Mouse (Mus musculus): ENCODE measurements around the gene Zeb2.
A peak's percentile ranks its signal among the peaks of the same experiment; 100 is the strongest.

Gene Zeb2

DNA sequence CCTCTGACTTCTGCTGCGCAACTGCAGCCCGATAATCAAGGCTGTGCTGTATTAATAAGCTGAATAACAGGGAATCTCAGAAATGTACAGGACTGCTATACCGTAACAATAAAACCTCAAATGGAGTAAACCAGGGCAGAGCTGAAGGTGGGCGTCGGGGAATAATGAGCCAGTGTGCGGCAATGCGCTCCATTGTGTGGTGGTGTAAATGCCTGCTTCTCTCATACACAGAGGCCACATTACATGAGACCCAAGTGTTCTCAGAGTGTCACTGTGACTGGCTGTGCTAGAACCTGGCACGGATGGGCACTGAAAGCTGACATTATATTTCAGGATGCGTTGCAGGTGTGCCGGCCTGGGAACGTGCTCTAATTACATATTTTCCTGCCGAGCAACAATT, 58.2 kb downstream of the Zeb2 start:
- peak; percentile 54 for DNase-seq

DNA sequence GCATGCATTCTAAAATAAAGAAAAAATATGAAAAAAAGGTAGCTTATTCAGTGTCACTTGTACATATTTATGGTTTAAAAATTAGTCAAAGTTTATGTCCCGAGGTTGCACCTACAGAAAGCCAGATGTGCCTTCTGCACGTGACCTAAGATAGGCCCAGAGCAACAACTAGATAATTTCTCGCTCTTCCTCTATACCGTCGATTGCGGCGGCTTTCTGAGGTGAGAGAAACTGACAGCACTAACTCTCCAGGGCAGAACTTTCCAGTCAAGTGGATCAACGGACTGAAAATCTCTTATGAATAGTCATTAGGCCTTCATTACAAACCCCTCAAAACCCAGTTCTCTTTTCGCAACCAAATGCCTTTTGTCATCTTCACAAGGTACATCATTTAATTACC, 59.0 kb downstream of the Zeb2 start:
- DNase-seq = peak; percentile 64

DNA sequence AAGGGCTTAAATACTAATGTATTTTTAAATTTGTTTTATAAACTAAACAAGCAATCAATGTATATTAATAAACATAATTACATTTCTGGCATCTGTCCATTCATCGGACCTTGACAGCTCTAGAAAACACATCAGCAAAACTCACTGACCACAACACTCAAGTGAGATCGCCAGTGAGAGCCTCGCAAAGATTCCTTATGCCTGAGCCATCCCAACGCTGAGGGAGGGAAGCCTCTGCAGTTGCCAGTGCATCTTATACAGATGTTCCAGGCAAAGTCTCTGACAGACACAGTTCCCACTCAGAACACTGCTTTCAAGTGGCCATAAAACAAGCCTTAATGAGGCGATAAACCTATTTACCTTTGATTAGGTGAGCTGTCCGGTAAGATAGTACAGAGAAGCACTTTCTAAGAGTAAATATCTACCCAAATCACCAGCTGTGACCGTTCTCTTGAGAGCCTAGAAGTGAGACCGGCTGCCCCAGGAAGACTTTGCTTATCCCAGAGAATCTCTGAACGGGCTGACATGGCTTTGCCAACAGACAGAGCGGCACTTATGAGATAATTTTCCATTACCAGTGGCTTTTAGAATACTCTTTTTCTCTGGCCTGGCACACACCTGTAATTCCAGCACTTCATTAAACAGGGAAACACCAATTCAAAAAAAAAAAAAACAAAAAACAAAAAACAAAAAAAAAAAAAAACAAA, 60.2 kb downstream of the Zeb2 start:
- DNase-seq = no peak

DNA sequence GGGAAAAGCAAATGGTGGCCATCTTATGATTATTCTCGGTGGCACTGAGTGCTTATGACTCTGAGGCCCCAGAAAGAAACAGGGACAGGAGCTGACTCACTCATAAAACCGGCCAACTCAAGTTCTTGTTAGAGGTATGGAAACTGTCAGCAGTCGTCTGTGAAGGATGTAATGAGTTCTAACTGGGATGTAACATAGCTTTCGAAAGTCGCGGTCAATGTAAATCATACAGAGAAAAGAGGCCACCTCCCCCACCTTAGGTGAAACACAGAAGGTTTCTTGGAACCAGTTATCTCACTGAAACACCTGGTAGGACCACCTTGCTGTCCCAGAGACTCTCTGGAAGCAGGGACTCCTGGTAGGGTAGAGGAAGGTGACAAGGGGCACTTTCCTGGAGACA, 61.3 kb downstream of the Zeb2 start:
- DNase-seq = no peak

DNA sequence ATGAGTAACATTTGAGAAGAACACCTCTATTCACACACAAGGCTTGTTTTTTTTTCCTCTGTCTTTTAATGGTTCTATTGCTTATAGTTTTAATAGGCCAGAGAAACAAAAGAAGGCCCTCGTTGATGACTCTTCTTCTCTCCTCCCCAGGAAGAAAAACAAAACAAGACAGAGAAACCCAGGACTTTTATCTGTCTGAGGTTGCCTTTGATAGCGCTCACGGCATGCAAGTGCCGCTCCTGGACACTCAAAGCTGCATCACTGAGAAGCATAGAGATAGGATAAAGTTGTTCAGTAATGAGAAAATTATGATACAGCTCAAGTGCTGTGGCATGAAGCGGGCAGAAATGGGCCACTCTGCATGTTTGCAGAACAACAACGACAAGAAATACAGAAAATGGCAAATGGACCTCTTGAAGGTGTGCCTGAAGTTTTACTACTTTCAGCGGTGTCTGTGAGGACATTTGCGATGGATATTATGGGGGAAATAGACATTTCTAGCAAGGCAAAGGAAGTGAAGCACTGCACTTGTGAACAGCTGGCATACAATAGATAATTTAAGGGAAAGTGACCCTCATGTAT, 62.1 kb downstream of the Zeb2 start:
- DNase-seq = no peak

DNA sequence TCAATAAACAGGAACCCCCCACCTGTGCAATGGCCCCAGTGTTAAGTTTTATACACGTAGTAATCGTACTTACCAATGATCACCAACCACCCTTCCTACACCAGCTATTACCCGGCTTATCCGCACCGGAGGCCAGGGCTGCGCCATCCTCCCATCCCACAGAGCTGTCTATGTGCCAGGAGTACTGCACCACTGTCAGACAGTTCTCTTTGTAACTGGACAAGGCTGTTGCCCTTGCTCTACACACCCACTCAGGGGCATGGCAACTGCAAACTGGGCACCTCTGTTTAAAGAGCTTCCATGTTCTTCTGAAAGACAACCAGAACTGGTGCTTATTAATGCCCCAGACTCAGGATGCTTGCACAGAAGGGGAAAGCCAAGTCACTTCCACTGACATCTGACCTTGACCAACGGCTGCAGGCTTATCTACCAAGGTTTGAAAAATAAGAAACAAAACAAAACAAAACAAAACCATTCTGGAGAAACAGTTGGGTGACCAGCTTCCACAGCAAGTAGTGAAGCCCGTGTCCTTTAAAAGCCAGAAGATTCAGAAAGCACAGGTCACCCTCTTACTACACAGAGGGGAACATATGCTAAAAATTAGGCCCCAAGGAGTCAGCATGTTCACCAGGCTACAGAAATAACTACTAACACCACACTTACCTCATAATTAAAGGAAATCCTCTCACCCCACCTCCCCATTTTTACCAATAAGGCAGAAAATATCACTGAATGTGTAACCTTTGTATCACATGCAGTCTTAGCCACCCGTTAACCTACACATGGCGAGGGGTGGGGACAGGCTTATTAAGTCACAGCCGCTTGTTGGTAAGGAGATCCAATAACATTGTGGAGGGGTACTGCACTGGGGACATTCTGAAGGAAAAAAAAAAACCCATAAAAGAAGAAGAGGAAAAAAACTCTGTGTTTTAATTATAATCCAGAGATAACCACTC, 62.8 kb downstream of the Zeb2 start:
- no peak for DNase-seq

DNA sequence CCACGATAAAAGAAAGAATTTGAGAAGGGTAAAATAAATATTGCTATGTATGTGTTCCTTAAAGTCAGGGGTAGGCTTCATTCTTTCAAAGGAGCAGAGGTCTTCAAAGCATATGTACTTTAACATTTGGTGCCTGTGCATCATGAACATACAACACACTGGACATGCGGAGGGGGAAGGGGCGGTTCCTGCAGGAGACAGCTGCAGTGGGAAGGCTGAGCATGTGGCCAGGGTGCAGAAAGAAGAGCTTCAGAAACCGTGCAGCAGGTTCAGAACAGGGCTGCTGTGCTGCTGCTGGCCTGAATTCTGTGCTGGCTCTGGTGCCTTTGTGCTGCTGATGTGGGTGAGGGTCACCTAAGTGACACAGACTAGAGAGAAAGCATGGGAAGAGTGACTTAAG, 64.6 kb downstream of the Zeb2 start:
- no peak for DNase-seq

DNA sequence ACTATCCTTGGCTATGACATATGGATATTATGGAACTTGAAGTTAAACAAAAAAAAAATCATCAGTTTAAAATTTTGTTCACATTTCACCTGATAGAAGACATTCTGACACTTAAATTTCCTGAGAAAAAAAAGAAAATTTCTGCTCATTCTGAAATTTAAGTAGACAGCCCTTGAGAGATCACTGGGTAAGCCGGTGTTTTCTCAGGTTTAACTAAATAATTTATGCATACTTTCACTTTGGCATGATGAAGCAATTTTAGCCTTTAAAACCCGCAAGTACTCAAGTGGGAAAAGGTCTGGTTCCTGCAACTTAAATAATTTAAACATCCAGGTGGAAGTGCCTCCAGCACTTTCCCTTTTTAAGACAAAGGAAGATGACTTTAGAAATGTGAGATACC, 65.9 kb downstream of the Zeb2 start:
- DNase-seq = no peak

DNA sequence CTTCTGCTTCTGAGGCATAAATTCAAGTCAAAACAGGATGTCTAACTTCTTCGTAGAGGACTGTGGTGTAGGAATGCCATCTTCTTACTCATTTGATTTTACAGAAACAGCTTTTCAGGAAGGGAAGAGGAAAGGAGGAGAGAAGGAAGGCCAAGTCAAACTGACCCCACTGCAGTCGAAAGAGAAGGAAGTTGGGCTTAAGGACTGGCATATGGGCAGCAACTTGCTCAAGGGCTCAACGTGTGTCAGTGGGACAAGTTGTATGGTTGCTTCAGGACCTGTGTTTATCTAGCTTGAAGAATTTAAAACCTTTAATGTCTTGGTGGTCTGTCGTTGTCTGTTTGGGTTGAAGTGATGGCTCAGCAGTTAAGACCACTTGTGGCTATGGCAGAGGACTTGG, 67.3 kb downstream of the Zeb2 start:
- DNase-seq = no peak

DNA sequence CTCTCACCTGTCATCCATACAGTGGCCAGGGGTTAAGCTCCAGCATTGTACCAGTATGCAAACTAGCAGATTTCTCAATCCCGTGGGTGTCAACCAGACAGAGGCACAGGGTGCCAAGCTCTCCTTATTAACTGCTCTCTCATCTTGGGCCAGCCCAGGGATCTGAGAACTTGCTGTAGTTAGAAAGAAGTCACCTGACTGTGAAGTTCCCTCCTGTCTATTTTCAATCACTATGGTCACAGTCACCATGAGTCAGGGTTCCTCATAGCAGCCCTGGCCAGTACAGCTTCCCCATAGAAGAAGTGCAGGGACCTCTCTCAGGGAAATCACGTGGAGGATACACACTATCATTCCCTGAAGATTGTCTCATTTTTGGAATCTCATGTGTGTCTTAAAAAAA, 67.9 kb downstream of the Zeb2 start:
- DNase-seq = no peak

DNA sequence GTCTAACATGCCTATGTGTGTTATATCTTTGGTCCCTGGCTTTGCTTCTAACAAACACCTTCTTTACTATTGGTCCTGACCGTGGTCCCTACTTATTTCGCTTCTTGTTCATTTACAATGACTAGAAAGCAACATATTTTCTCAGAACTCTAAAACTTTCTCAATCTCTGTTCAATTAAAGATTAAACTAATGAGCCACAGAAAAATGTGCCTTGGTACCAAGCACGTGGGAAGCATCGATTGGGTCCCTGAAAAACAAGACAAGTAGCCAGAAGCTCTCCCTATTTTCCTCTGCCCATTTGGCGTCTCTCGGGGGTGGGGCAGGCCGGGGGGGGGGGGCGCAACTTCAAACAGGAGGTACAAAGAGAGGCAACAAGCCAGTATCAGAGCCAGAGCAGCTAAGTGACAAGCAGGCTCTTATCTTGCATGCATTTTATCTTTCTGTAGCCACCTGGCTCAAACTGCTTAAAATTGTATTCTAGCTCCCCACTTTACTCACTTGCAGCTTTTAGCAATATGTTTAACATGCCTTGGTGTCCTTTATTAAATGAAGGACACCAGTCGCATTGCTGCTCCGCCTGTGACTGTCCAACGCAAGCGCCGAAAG, 76.4 kb downstream of the Zeb2 start:
- DNase-seq = no peak

DNA sequence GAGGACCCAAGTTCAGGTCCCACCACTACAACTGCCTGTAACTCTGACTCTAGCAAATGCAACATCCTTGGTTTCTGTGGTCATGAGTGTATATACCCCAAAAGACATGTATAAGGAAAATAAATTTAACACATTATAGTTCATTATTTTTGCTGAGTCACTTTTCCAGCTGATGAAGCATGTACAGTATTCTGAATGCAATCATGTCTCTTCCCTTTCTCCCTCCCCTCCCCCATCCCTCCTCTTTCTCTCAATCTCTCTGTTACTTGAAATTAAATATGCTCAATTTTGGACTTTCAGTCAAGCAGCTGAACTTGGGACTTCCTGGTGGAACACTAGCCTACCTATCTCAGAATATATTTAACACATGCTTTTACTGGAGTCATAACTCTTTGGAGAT, 77.7 kb downstream of the Zeb2 start:
- DNase-seq = no peak

DNA sequence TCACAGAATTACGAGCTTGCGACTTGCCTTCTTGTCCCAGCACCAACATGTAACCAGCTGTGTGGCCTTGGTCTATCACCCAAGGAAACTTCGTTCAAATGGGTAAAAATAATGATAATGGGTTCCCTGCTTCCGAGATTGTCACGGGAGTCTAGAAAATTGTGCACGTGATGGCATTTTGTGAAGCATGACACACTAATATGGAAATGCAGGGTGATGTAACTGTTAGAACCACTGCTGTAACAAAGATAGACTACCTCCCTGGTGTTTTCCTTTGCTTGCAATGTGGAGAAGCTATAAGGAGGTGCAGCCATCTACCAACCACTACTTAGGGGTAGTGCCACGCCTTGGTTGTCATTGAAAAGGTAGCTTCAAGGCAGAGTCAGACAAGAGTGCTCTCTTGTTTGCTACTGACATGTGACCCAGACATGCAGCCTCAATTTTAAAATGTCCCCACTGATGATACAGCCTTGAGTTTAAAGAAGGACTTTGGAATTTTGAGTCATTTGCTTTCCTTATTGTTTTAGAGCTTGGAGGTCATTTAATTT, 89.0 kb downstream of the Zeb2 start:
- no peak for DNase-seq

DNA sequence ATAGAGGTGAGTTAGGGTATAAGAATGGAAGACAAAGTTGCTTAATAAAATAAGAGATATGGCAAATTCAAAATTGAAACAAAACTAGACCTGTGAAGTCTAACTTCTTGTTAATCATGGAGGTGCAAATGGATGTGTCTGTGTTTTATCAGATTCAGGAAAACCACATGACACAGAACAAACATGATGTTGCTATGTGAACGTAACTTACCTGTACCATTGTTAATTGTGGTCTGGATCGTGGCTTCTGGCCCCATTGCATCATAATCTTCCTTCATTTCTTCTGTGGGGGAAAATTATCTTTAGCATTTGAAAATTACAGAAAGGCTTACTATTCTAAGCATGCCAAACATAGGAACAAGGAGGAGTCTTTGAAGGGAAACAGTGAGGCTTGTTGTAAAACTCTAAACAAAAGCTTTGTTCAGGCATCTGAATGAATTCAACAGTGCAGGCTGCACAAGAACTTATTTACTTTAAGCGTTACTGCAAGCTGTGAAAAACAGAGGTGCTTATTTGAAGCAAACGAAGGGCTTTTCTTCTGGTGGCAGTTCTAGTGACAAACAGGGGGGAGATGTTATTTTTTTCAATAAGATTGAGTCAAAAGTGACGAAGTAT, 99.9 kb downstream of the Zeb2 start:
- DNase-seq = no peak

DNA sequence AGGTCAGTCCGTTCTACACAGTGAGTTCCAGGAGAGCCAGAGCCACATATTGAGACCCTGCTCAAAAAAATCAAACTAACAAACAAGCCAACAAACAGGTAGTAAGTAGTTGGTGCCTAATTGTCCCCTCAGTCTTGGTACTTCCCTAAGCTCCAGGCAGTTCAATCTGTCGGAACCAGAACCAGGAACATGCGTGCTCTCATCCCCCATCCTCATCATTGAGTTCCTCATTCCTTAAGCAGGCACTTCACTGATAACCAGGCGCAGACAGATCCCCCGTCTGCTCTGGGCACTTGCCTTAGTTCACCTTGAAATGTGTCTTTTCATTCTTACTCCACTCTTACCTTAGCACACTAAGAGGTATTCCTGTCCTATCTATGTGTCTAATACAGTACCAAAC, 103.9 kb downstream of the Zeb2 start:
- no peak for DNase-seq

DNA sequence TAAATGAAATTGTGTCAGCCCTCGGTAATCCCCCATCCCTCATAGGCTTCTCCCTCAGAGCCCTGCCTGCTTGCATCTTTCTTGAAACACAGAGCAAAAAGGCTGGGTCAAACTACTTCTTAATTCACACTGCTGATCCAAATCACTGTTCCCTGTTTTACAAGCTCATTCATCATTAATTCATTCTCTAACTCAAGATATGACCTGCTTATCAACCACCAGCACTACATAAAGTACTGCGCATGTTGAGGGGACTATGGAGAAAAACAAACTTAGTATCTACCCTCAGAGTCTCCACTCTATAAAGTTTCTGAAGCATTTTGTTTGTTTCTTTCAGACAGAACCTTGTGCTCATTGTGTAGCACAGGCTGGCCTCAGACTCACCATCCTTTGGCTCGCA, 104.5 kb downstream of the Zeb2 start:
- DNase-seq = no peak

DNA sequence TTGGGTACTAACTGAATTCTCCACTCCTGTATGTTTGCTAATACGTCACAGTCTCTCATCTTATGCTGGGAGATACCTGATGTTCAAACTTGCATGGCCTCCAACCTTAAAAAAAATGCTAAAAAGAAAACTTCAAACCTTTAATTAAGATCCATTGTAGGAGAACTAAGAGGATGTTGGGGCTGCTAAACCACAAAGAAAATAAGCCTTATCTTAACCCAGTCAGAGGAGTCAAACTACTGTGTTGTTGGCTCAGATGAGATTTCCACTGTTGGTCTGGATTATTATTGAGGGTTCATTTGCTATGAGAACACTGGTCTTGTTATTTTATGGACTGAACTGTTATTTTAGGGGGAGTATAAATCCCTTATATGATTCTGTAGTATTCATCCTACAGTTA, 106.5 kb downstream of the Zeb2 start:
- DNase-seq = no peak

DNA sequence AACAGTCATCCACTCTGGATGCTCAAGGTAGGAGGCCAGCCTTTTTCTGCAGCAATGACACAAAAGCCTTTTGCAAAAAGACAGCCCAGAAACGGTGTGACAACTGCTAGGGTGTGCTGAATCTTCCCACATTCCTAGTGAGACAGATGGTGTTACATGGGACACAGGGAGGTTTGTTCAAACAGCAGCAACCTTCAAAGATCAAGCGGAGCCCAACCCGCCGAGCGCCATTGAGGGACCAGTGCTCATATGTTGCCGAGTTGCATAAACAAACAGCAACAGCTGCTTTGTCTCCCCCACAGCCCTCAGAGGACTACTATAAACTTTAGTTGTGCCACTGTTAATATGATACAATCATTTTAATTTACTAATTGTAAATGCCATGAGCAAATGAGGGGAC, 117.3 kb downstream of the Zeb2 start:
- DNase-seq = peak; percentile 29

DNA sequence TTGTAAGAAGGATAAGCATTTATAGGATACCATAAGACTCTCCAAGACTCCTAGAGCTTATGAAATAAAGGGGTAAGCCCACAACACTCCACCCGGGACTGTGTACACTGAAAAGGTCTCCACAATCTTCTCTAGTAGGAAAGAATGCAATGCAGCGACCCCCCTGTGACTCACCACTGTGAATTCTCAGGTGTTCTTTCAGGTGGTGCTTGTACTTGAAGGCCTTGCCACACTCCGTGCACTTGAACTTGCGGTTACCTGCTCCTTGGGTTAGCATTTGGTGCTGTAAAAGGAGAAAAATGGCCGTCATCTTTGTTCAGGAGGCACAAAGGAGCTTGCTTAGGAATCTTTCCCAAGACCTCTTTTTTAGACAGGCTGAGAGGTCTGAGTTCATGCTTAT, 118.5 kb downstream of the Zeb2 start:
- no peak for DNase-seq

DNA sequence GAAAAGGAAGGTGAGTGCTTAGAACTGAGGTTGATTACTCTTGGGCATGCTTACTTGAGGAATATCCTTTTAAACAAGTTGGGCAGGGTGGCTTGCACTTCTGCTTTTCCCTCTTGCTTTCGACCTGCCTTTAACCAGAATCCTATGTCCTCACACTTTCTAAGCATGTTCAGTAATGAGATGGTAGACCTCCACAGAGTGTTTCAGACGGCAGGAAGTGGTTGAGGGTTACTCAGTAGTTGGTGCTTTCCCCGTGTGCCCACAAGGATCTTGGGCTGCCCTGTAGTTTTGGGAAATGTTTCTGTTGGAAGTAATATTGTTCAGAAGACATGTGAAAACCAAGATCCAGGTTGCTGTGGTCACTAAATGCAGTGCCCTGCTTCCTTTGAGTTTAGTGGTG, 135.5 kb downstream of the Zeb2 start:
- DNase-seq = no peak

DNA sequence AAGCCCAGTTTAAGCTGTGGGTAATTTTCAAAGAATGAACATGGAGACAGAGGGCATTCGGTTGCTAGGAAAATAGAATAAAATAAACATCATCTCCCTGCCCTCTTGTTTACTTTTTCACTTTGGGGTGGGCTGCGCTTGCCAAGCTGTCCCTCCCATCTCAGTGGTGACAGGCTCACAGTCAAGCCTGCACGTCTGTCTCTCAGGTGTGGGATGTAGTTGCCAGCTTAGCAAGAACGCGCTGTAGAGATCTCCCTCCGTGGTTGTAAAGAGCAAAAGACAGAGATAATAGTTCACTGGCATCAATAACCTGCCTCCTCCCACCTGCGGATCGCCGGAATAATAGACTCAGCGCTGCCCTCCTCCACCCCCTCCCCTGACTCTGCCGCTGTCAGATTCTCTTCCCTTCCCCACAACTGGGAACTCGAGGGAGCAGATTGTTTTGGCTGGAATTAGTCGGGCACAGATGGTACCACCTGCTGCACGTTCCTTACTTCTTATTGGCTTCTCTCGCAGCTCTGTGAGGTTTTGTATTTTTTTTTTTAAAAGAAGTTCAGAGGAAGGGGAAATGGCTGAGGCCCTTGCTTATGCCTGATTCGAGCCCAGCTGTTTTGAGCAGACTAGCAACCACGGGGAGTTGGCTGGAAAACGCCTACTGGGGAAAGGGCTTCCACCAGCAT, 138.0 kb downstream of the Zeb2 start:
- DNase-seq = peak; percentile 70

DNA sequence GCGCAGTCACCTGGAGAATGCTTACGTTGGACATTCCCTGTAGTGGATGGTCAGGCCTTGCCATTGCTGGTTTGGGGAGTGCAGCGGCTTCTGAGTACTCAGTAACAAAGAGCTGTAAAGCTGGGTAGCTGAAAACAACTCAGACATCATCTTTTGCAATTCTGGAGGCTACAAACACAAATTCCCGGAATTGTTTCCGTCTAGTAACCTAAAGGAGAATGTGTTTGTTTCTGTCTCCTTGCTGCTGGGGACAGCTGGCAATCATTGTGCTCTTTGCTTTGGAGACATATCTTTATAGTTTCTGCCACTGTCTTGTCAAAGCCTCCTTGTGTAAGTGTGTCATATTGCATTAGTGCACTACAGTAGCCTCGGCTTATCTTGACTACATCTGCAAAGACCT, 139.2 kb downstream of the Zeb2 start:
- DNase-seq = peak; percentile 17

Measured in retina, postnatal 1 day (tissue).